Mouse (Mus musculus) kidney, embryonic 14.5 days (tissue): ENCODE measurements at regions not wholly inside any gene's neighbourhood (a gene's known extent, or its start where the extent isn't known, plus 50 kb on each side); places are given as distances from the start of the nearest gene placed in this dataset.

Experiments used
- ATAC-seq: fragments of 200-750 bp; cut with Nextera tagmentation; 2 replicates; pipeline ENCODE4 v1.8.0; 2017; ENCODE audit warnings: moderate number of reproducible peaks, mild to moderate bottlenecking, moderate TSS enrichment, moderate library complexity; ENCODE audit not compliant: low FRiP score, low TSS enrichment
- H3K27ac ChIP-seq: fragments of 300-500 bp; sonication (generic); 2 replicates; pipeline ENCODE4 v1.5.1; 2014; ENCODE audit warnings: low read depth, mild to moderate bottlenecking, low read length, moderate library complexity, mixed read lengths
- H3K27me3 ChIP-seq: fragments of 300-500 bp; sonication (generic); 2 replicates; pipeline ENCODE4 v1.6.1; 2014; ENCODE audit warnings: mild to moderate bottlenecking, low read length; ENCODE audit not compliant: control insufficient read depth, insufficient read depth
- H3K36me3 ChIP-seq: fragments of 300-500 bp; sonication (generic); 2 replicates; pipeline ENCODE4 v1.6.1; 2014; ENCODE audit warnings: low read length, mixed read lengths; ENCODE audit not compliant: control insufficient read depth, insufficient read depth
- H3K4me1 ChIP-seq: fragments of 300-500 bp; sonication (generic); 2 replicates; pipeline ENCODE4 v1.6.1; 2014; ENCODE audit warnings: low read length, mixed read lengths; ENCODE audit not compliant: control insufficient read depth, insufficient read depth
- H3K4me2 ChIP-seq: fragments of 300-500 bp; sonication (generic); replicated peaks from 2 replicates; pipeline ENCODE4 v1.6.1; 2014; ENCODE audit warnings: low read depth, mild to moderate bottlenecking, low read length
- H3K4me3 ChIP-seq: fragments of 300-500 bp; sonication (generic); 2 replicates; pipeline ENCODE4 v1.5.1; 2014; ENCODE audit warnings: mild to moderate bottlenecking, low read length
- H3K9ac ChIP-seq: fragments of 300-500 bp; sonication (generic); 2 replicates; pipeline ENCODE4 v1.6.1; 2014; ENCODE audit warnings: low read depth, mild to moderate bottlenecking, low read length, moderate library complexity
- H3K9me3 ChIP-seq: fragments of 300-500 bp; sonication (generic); 2 replicates; pipeline ENCODE4 v1.6.1; 2016; ENCODE audit warnings: low read length; ENCODE audit not compliant: control insufficient read depth
- WGBS: fragments of 180-500 bp; shearing (Covaris S2); extraction: QIAGEN DNeasy Blood & Tissue Kit; methylation state at CpG from one replicate; pipeline ENCODE4 v1.1.7; 2014; 5-methylcytosine and 5-hydroxymethylcytosine counted together

GRCm38 (mm10) chr12:107583151-107583720 is 94.8 kb downstream of the 3110018I06Rik start:
- Histone ChIP-seq H3K27ac (no peak overlapping the region), H3K4me2 (no peak overlapping the region), H3K4me3 (no peak overlapping the region), H3K9ac (no peak overlapping the region), H3K9me3 (no peaks in the 10 kb centered on the region), H3K36me3 (no peaks in the 10 kb centered on the region), H3K4me1 (no peaks in the 10 kb centered on the region), H3K27me3 (no peaks in the 10 kb centered on the region)
- no peak for ATAC-seq
- 10% methylated on average over 11 of the region's 11 CpGs for WGBS

- Histone ChIP-seq H3K4me3 (no peak overlapping the region), H3K4me1 (no peaks in the 10 kb centered on the region), H3K27me3 (no peaks in the 10 kb centered on the region), H3K4me2 (no peak overlapping the region), H3K9ac (no peak overlapping the region), H3K36me3 (no peaks in the 10 kb centered on the region), H3K9me3 (no peaks in the 10 kb centered on the region), H3K27ac (no peak overlapping the region)
- ATAC-seq = no peak
- 59% methylated on average over 9 of the region's 9 CpGs for WGBS
Observed at GRCm38 (mm10) chr12:107585696-107586225, 97.3 kb downstream of the 3110018I06Rik start.

DNA sequence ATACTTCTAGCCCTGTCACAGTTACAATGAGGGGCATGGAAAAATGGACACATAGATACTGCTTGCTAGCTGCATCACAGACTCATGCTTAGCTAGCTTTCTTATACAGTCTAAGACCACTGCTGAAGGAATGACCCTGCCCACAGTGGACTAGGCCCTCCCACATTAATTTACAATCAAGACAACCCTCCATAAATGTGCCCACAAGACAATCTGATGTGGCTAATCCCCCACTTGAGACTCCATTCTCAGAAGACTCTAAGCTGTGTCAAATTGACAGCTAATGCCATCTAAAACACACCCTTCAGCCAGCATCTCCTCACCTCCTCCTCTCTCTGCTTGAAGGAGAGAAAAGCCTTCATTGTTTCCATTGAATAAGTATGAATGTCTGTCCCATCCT is 107.8 kb downstream of the 3110018I06Rik start:
- ATAC-seq = no peak
- Histone ChIP-seq H3K9ac (no peak overlapping the region), H3K4me2 (no peak overlapping the region), H3K27me3 (no peaks in the 10 kb centered on the region), H3K27ac (no peak overlapping the region), H3K4me1 (no peaks in the 10 kb centered on the region), H3K9me3 (no peaks in the 10 kb centered on the region), H3K4me3 (no peak overlapping the region), H3K36me3 (no peaks in the 10 kb centered on the region)

- Histone ChIP-seq H3K4me3 (no peak overlapping the region), H3K4me2 (no peak overlapping the region), H3K27ac (no peak overlapping the region), H3K9me3 (no peaks in the 10 kb centered on the region), H3K9ac (no peak overlapping the region), H3K4me1 (no peaks in the 10 kb centered on the region), H3K27me3 (no peaks in the 10 kb centered on the region), H3K36me3 (no peaks in the 10 kb centered on the region)
- 97% methylated on average over 5 of the region's 5 CpGs for WGBS
- no peak for ATAC-seq
Observed at GRCm38 (mm10) chr12:107600576-107600975, 112.1 kb downstream of the 3110018I06Rik start.

- Histone ChIP-seq H3K27ac (no peak overlapping the region), H3K9me3 (peaks cover 9% of the 10 kb centered on the region; the same call in 1 of the 2 replicates), H3K4me2 (no peak overlapping the region), H3K4me3 (no peak overlapping the region), H3K9ac (no peak overlapping the region), H3K36me3 (no peaks in the 10 kb centered on the region), H3K4me1 (no peaks in the 10 kb centered on the region), H3K27me3 (no peaks in the 10 kb centered on the region)
- no peak for ATAC-seq
- 71% methylated on average over 6 of the region's 6 CpGs for WGBS
Observed at GRCm38 (mm10) chr12:107608966-107609365, 120.5 kb downstream of the 3110018I06Rik start.

DNA sequence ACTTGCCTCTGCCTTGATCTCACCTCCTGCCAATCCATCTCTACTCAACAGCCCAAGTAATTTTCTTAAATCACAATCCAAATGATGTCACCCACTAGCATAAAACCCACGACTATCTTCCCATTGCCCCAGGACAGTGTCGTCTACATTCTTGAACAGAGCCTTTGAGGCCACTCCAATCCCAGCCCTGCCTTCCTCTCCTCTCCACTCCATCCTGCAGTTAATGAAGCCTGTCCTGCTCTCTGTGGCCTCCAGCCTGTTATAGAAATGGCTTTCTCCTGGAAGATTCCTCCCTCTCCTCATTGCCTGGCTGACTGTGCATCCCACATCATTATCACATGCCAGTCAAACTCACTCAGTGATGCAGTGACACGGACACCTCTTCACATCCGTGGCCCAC is 121.6 kb downstream of the 3110018I06Rik start:
- Histone ChIP-seq H3K36me3 (no peaks in the 10 kb centered on the region), H3K9me3 (peaks cover 9% of the 10 kb centered on the region; the same call in 1 of the 2 replicates), H3K4me2 (no peak overlapping the region), H3K4me1 (no peaks in the 10 kb centered on the region), H3K4me3 (no peak overlapping the region), H3K27me3 (no peaks in the 10 kb centered on the region), H3K27ac (no peak overlapping the region), H3K9ac (no peak overlapping the region)
- ATAC-seq = no peak
- 46% methylated on average over 4 of the region's 4 CpGs for WGBS

DNA sequence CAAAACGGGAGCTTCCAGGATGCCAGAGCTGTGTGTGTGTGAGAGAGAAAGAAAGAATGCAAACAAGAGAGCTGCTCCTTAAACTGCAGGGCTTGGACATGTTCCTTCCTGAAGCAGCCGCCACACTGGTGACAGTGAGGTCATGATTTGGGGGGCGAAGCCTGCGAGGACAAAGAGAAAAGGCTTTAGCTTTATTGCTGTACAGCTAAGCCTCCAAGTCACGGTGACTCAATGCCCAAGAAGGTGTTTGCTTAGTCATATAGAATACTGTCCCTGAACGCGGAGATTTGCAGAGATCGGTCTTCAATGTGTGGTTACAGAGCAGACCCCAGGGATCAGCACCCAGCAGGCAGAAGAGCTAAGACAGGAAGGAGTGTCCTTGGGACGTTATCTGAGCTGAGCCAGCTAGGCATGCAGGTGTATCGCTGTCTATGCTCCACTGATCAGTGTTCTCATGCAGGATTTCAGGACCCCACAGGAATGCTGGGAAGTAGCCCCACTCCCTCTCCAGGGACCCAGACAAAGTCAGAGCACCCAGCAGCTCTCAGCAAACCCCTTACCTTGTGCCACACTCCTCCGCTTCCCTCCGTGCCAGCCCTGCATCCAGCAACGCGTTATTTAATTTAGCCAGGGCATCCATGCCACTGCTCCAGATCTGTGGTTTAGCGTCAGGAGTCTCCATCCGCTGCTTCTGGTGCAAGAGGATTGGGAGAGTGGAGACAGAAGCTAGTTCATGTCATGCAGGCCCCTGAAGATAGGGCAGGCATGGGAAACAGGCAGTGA is 129.0 kb downstream of the 3110018I06Rik start:
- no peak overlapping the region for H3K27ac ChIP-seq
- H3K4me3 ChIP-seq = no peak overlapping the region
- no peak overlapping the region for H3K9ac ChIP-seq
- H3K9me3 ChIP-seq = no peaks in the 10 kb centered on the region
- no peaks in the 10 kb centered on the region for H3K4me1 ChIP-seq
- ATAC-seq = no peak
- H3K4me2 ChIP-seq = no peak overlapping the region
- H3K36me3 ChIP-seq = no peaks in the 10 kb centered on the region
- no peaks in the 10 kb centered on the region for H3K27me3 ChIP-seq
- 70% methylated on average over 16 of the region's 16 CpGs for WGBS

- H3K27me3 ChIP-seq = no peaks in the 10 kb centered on the region
- no peak overlapping the region for H3K4me3 ChIP-seq
- H3K9me3 ChIP-seq = no peaks in the 10 kb centered on the region
- ATAC-seq = no peak
- H3K36me3 ChIP-seq = no peaks in the 10 kb centered on the region
- no peak overlapping the region for H3K4me2 ChIP-seq
- H3K27ac ChIP-seq = no peak overlapping the region
- 59% methylated on average over 3 of the region's 3 CpGs for WGBS
- H3K9ac ChIP-seq = no peak overlapping the region
- no peaks in the 10 kb centered on the region for H3K4me1 ChIP-seq
Observed at GRCm38 (mm10) chr12:107624446-107624845, 136.0 kb downstream of the 3110018I06Rik start.

- Histone ChIP-seq H3K9me3 (no peaks in the 10 kb centered on the region), H3K27me3 (no peaks in the 10 kb centered on the region), H3K4me2 (no peak overlapping the region), H3K36me3 (no peaks in the 10 kb centered on the region), H3K4me3 (no peak overlapping the region), H3K4me1 (peaks cover 3% of the 10 kb centered on the region; the same call in 1 of the 2 replicates), H3K27ac (no peak overlapping the region), H3K9ac (no peak overlapping the region)
- no peak for ATAC-seq
- WGBS = 34% methylated on average over 9 of the region's 9 CpGs
Observed at GRCm38 (mm10) chr12:107648008-107648407, 159.6 kb downstream of the 3110018I06Rik start.
